Mouse (Mus musculus) urinary bladder, adult 2 months (tissue): ENCODE data around the gene Rbpms2. TPM values are rescaled to one million over a fixed set of nuclear protein-coding genes. Genes with fewer than 3 reads are reported as not detected.

Experiments used
- DNase-seq: peaks from one replicate; pipeline ENCODE4 v3.0.0; 2022; ENCODE audit warnings: low spot score
- polyA plus RNA-seq: library from polyadenylated mRNA; depleted of rRNA; stranded (reverse); fragments of >200 nt; gene quantifications from 2 replicates; pipeline ENCODE4 v1.2.3, GENCODE M21; 2012; rRNA removed

Gene Rbpms2
- polyA plus RNA-seq, 1 experiment, result 142 TPM

DNA sequence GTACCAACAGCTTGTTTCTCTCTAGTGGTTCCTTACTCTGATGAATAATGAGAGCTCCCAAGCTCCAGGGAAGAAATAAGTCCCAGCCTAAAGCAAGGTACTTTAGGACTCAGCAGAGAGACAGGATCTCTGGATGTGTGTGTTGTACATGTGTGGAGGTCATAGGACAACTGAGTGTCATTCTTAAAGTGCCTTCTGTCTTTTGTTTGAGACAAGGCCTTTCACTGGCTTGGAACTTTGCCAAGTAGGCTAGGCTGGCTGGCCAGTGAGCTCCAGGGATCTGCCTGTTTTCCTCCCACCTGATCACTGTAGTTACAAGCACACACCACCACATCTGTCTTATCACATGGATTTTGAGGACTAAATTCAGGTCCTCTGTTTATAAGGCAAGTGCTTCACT, 66.9 kb downstream of the Rbpms2 start:
- DNase-seq, result no peak

DNA sequence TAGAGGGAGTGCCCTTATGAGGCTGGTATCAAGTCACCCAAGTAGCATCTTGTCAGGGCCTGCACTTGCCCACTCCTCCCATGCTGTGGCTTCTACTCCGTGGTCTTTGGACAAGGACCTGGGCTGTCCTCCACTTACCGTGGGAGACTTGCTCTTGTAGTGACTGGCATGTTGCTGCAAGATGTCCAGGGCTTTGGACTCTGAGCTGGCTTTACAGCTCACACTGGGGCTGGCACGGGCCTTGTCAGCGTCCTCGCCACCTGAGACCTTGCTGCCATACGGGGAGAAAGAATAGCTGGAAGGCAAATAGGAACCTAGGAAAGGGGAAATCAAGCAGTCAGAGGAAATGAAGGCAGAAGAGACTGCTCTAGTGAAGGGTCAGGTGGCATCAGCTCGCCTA, 67.9 kb downstream of the Rbpms2 start:
- no peak for DNase-seq

DNA sequence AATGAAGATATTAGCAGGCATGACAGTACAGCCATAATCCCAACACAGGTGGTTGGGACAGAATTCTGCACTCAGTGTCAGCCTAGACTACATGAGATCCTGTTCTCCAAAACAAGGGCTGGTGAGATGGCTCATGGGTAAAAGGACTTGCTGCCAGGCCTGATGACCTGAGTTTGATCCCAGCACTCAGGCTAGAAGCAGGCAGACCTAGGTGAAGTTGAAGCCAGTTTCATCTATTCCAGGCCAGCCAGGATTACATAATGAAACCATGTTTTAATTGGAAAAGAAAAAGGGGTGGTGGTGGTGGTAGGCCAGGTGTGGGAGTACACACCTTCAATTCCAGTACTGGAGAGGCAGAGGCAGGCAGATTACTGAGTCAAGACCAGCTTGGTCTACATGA, 68.5 kb downstream of the Rbpms2 start:
- no peak for DNase-seq

DNA sequence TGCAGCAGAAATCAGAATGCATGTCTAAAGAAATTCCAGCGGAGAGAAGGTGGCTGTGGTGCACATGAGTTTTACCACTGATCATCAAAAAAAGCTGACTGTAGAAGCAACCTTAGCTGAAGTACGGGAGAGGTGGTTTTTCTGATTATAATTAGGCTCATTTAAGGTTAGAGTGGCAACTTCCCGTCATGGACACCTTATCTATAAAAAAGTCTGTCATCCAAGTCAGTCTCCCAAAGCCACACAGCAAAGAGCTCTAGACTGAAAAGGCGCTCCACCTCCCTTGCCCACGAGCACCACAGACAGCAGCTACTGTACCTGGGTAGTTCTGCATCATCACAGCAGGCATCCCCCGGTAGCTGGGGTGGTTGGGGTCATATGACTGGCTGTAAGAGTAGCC, 71.1 kb downstream of the Rbpms2 start:
- no peak for DNase-seq

DNA sequence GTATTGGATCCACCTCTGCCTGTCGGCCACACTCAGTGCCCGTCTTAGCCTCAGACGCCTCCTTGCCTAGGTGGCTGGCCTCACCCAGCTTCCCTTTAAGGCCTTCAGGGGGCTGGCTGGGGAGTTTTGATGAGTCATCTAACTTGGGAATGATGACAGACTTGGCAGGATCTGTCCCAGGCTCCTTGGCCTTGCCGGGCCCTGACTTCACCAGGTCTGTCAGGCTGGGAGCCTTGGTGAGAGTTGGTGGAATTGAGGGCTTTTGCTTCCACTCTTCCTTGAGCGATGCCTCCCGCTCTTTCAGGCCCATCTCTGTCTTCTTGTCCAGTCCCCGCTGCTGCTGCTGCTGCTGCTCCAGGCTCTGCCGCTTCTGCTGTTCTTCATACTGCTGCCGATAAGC, 72.8 kb downstream of the Rbpms2 start:
- no peak for DNase-seq

DNA sequence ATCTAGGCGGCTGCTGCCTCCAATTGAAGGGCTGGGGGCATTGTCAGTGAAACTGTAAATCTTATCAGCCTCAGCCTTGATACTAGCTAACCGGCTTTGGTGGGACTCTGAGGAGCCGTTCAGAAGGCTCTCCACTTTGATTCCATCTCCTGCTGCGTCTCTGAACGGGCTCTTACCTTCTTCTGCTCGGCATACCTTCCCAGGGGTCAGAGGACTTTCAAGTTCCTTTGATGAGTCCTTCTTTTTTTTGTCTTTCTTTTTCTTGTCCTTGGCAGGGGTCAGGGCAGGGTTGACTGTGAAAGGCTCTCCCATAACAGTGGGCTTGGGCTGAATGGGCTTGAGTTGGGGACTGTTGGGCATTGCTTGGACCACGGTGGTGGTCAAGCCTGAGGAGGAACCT, 73.8 kb downstream of the Rbpms2 start:
- DNase-seq, result no peak

DNA sequence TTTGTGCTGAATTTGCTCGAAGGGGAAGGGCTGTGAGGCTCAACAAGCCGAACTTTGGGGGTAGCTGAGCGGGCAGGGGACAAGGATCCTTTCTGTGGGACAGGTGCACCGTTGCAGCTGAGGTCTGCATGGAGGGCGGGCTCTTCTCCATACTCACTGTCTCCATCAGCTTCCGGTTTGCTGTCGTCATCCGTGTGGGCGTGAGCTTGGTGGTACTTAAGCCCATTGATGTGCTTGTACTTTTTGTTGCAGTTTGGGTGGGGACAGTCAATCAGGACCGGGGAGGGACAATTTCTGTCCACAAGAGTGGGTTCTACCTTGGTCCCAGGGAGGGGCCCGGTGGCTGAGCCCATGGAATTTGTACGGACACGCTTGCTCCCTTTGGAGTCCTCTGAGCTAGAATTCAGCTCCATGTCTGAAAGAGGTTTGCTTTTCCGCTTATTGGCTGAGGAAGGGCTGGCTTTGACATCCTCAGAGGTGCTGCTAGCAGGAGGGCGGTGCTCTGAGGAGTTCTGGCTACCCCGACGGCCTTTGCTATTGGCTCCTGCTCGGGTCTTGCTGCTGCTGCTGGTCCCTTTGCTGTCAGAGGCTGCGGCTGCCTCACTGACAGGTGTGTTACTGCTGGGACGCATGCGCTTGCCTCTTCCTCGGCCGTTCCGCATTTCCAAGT, 74.6 kb downstream of the Rbpms2 start:
- DNase-seq, result no peak

Other genes with a start within 250 kb of the Rbpms2 start
- 1.4 and 1.5 TPM in 2 replicates for gene Kbtbd13, start 238.0 kb upstream of the Rbpms2 start, polyA plus RNA-seq
- gene Rasl12, start 231.1 kb upstream of the Rbpms2 start, polyA plus RNA-seq, result 25.6 and 28.8 TPM in 2 replicates
- not detected in 2 replicates for gene Slc51b, start 206.7 kb upstream of the Rbpms2 start, polyA plus RNA-seq
- 19.2 and 21.9 TPM in 2 replicates for gene Mtfmt, start 193.9 kb upstream of the Rbpms2 start, polyA plus RNA-seq
- 42.6 and 46.8 TPM in 2 replicates for gene Spg21, start 168.7 kb upstream of the Rbpms2 start, polyA plus RNA-seq
- 21.8 and 33.9 TPM in 2 replicates for gene Ankdd1a, start 109.5 kb upstream of the Rbpms2 start, polyA plus RNA-seq
- gene Plekho2, start 49.6 kb upstream of the Rbpms2 start, polyA plus RNA-seq, result 45.4 and 50.5 TPM in 2 replicates
- 0.29 and 0.36 TPM in 2 replicates for gene Pif1, start 42.5 kb upstream of the Rbpms2 start, polyA plus RNA-seq
- 162 and 173 TPM in 2 replicates for gene Oaz2, start 38.4 kb downstream of the Rbpms2 start, polyA plus RNA-seq
- 9.2 and 17.4 TPM in 2 replicates for gene Zfp609, start 197.9 kb downstream of the Rbpms2 start, polyA plus RNA-seq